Mouse (Mus musculus) embryo, embryonic 10.5 days (tissue): ENCODE results near the gene Rab5b.
"Not testable (repeated sequence)": the region's sequence is repeated elsewhere in the genome, so short reads cannot be mapped to it uniquely, and the experiment has no call there.

ENCODE experiments used
- DNase-seq: peaks from one replicate; pipeline ENCODE4 v3.0.0-alpha.2; 2015; ENCODE audit warnings: low spot score

The Rab5b gene

GRCm38 (mm10) chr10:128695992-128696807 lies at the start of gene Rab5b:
Gene Rab5b (minus strand): TSS chr10:128696264.
- DNase-seq, result peak; percentile 99

- peak; percentile 42 for DNase-seq
These were observed 48.9 kb upstream of the Rab5b start, which contains the start of gene Dgka for GRCm38 (mm10) chr10:128744680-128745601. Gene Dgka (minus strand): TSS chr10:128744855.

GRCm38 (mm10) chr10:128744211-128744610 lies 48.1 kb upstream of the Rab5b start:
- no peak for DNase-seq

- DNase-seq, result peak; percentile 65
These were observed 47.7 kb upstream of the Rab5b start for GRCm38 (mm10) chr10:128743791-128744191.

GRCm38 (mm10) chr10:128743235-128743634 lies 47.2 kb upstream of the Rab5b start:
- peak; percentile 29 for DNase-seq

GRCm38 (mm10) chr10:128742616-128743015 lies 46.6 kb upstream of the Rab5b start:
- peak; percentile 5 for DNase-seq

GRCm38 (mm10) chr10:128740296-128740695 lies 44.2 kb upstream of the Rab5b start:
- no peak for DNase-seq

GRCm38 (mm10) chr10:128737435-128737834 lies 41.4 kb upstream of the Rab5b start:
- peak; percentile 37 for DNase-seq

- no peak for DNase-seq
These were observed 35.9 kb upstream of the Rab5b start for GRCm38 (mm10) chr10:128731992-128732391.

- DNase-seq, result peak; percentile 79
These were observed 35.0 kb upstream of the Rab5b start for GRCm38 (mm10) chr10:128731002-128731433.

GRCm38 (mm10) chr10:128728059-128728458 lies 32.0 kb upstream of the Rab5b start:
- no peak for DNase-seq

- DNase-seq, result not testable (repeated sequence)
These were observed 29.4 kb upstream of the Rab5b start for GRCm38 (mm10) chr10:128725466-128725865.

GRCm38 (mm10) chr10:128715559-128716537 lies 19.8 kb upstream of the Rab5b start:
- DNase-seq, result no peak

- DNase-seq, result not testable (repeated sequence)
These were observed 15.3 kb upstream of the Rab5b start for GRCm38 (mm10) chr10:128711318-128711717.

- no peak for DNase-seq
These were observed 9.2 kb upstream of the Rab5b start for GRCm38 (mm10) chr10:128705317-128705693.

GRCm38 (mm10) chr10:128704491-128705316 lies 8.6 kb upstream of the Rab5b start, which contains the start of gene Cdk2:
Gene Cdk2 (minus strand): TSS chr10:128705031.
- DNase-seq, result peak; percentile 96

GRCm38 (mm10) chr10:128703895-128704294 lies 7.8 kb upstream of the Rab5b start, which contains the start of gene Pmel:
Gene Pmel (plus strand): TSS chr10:128704195.
- DNase-seq, result no peak

GRCm38 (mm10) chr10:128702328-128703007 lies 6.4 kb upstream of the Rab5b start:
- no peak for DNase-seq

GRCm38 (mm10) chr10:128700712-128701111 lies 4.6 kb upstream of the Rab5b start:
- no peak for DNase-seq

GRCm38 (mm10) chr10:128699611-128700010 lies 3.5 kb upstream of the Rab5b start:
- DNase-seq, result no peak
